Mouse (Mus musculus) cerebellum, adult 2 months (tissue): Measurements from ENCODE around the gene Car10. TPM values are rescaled to one million over a fixed set of nuclear protein-coding genes. Genes with fewer than 3 reads are reported as not detected.

Experiments used
- DNase-seq, 2 experiments: peaks; one replicate each; pipeline ENCODE4 v3.0.0; 2021
- H3K27ac ChIP-seq: fragments of 200-500 bp; 2 replicates; pipeline ENCODE4 v1.5.1; 2012; ENCODE audit warnings: low read length, control low read depth, inconsistent platforms; ENCODE audit not compliant: insufficient read depth
- H3K27me3 ChIP-seq: fragments of 200-500 bp; 2 replicates; pipeline ENCODE4 v1.6.1; 2012; ENCODE audit warnings: inconsistent platforms, mild to moderate bottlenecking, low read length, moderate library complexity; ENCODE audit not compliant: control insufficient read depth, insufficient read depth
- H3K4me1 ChIP-seq: fragments of 200-500 bp; 2 replicates; pipeline ENCODE4 v1.6.1; 2011; ENCODE audit warnings: low read length; ENCODE audit not compliant: control insufficient read depth, insufficient read depth
- H3K4me3 ChIP-seq: fragments of 200-500 bp; replicated peaks from 2 replicates; pipeline ENCODE3; 2011; ENCODE audit warnings: mild to moderate bottlenecking, low read depth, low read length, control low read depth; ENCODE audit not compliant: insufficient read depth
- CTCF ChIP-seq: fragments of 200-500 bp; IDR thresholded peaks from 2 replicates; pipeline ENCODE4 v1.5.1; 2011; ENCODE audit warnings: low read depth, mild to moderate bottlenecking, control low read depth, low read length, moderate library complexity, borderline replicate concordance; ENCODE audit not compliant: insufficient read depth
- POLR2A ChIP-seq: fragments of 200-500 bp; IDR thresholded peaks from 2 replicates; pipeline ENCODE4 v1.6.1; 2011; ENCODE audit warnings: low read length, control low read depth, borderline replicate concordance; ENCODE audit not compliant: insufficient read depth
- WGBS: fragments of 180-500 bp; shearing (Covaris S2); methylation state at CpG from one replicate; pipeline ENCODE4 v1.1.7; 2018; 5-methylcytosine and 5-hydroxymethylcytosine counted together
- polyA plus RNA-seq: library from polyadenylated mRNA; depleted of rRNA; stranded (reverse); fragments of >200 nt; gene quantifications from 2 replicates; pipeline ENCODE4 v1.2.3, GENCODE M21; 2012

Gene Car10
- polyA plus RNA-seq, 1 experiment = 92.4 TPM

- TF ChIP-seq CTCF (no peak), POLR2A (no peak)
Measured at GRCm38 (mm10) chr11:93502864-93503263, 405.0 kb downstream of the Car10 start.

GRCm38 (mm10) chr11:93503469-93503868 is 405.6 kb downstream of the Car10 start:
- 54% methylated on average over 2 of the region's 2 CpGs for WGBS
- TF ChIP-seq CTCF (0 out of 2 replicates have a peak, but pooled peaks have one; percentile 20), POLR2A (no peak)
- DNase-seq = no peak
- Histone ChIP-seq H3K27me3 (no peaks in the 10 kb centered on the region), H3K4me3 (no peak overlapping the region), H3K4me1 (peaks cover 16% of the 10 kb centered on the region), H3K27ac (no peak overlapping the region)

More at GRCm38 (mm10) chr11:93502864-93503263, 405.0 kb downstream of the Car10 start:
- Histone ChIP-seq H3K4me1 (peaks cover 16% of the 10 kb centered on the region), H3K27ac (no peak overlapping the region), H3K4me3 (no peak overlapping the region), H3K27me3 (no peaks in the 10 kb centered on the region)
- DNase-seq = no peak
- 77% methylated on average over 3 of the region's 3 CpGs for WGBS

GRCm38 (mm10) chr11:93509527-93510235 is 411.9 kb downstream of the Car10 start:
- 16% methylated on average over 11 of the region's 11 CpGs for WGBS

GRCm38 (mm10) chr11:93512843-93513242 is 415.0 kb downstream of the Car10 start:
- Histone ChIP-seq H3K4me1 (peaks cover 36% of the 10 kb centered on the region), H3K27ac (no peak overlapping the region), H3K4me3 (no peak overlapping the region), H3K27me3 (no peaks in the 10 kb centered on the region)
- no peak for TF ChIP-seq CTCF
- no peak for TF ChIP-seq POLR2A
- 87% methylated on average over 2 of the region's 2 CpGs for WGBS
- no peak for DNase-seq

More at GRCm38 (mm10) chr11:93509527-93510235, 411.9 kb downstream of the Car10 start:
- peak in 1 of 2 experiments; percentile 37 for DNase-seq
- H3K4me1 ChIP-seq = peaks cover 21% of the 10 kb centered on the region; the same call in 1 of the 2 replicates
- no peak overlapping the region for H3K4me3 ChIP-seq
- H3K27me3 ChIP-seq = no peaks in the 10 kb centered on the region
- TF ChIP-seq CTCF = no peak
- TF ChIP-seq POLR2A = no peak
- peak overlapping the region; percentile 2; the same call in 1 of the 2 replicates for H3K27ac ChIP-seq

GRCm38 (mm10) chr11:93514396-93514795 is 416.6 kb downstream of the Car10 start:
- Histone ChIP-seq H3K27ac (no peak overlapping the region; the same call in 1 of the 2 replicates), H3K27me3 (no peaks in the 10 kb centered on the region), H3K4me1 (peaks cover 34% of the 10 kb centered on the region), H3K4me3 (no peak overlapping the region)
- DNase-seq = no peak
- TF ChIP-seq POLR2A (no peak), CTCF (0 out of 2 replicates have a peak, but pooled peaks have one; percentile 24)
- 64% methylated on average over 2 of the region's 2 CpGs for WGBS

- TF ChIP-seq CTCF (no peak), POLR2A (no peak)
- peak; percentile 84 to 93 for DNase-seq
- 7% methylated on average over 6 of the region's 6 CpGs for WGBS
- H3K27ac ChIP-seq = peak overlapping the region; percentile 86
- no peaks in the 10 kb centered on the region for H3K27me3 ChIP-seq
- peaks cover 29% of the 10 kb centered on the region for H3K4me1 ChIP-seq
- H3K4me3 ChIP-seq = no peak overlapping the region
Measured at GRCm38 (mm10) chr11:93515566-93515965, 417.7 kb downstream of the Car10 start.

- 61% methylated on average over 9 of the region's 9 CpGs for WGBS
- Histone ChIP-seq H3K4me1 (peaks cover 25% of the 10 kb centered on the region), H3K4me3 (no peak overlapping the region), H3K27ac (peak overlapping the region; percentile 96), H3K27me3 (no peaks in the 10 kb centered on the region)
- TF ChIP-seq POLR2A = no peak
- TF ChIP-seq CTCF = no peak
- peak in 1 of 2 experiments; percentile 44 for DNase-seq
Measured at GRCm38 (mm10) chr11:93516216-93516615, 418.4 kb downstream of the Car10 start.

GRCm38 (mm10) chr11:93516946-93517345 is 419.1 kb downstream of the Car10 start:
- no peak overlapping the region for H3K4me3 ChIP-seq
- no peaks in the 10 kb centered on the region for H3K27me3 ChIP-seq
- WGBS = 90% methylated on average over 2 of the region's 2 CpGs
- no peak overlapping the region; the same call in 1 of the 2 replicates for H3K27ac ChIP-seq
- TF ChIP-seq POLR2A = no peak
- no peak for TF ChIP-seq CTCF
- no peak for DNase-seq
- peaks cover 25% of the 10 kb centered on the region for H3K4me1 ChIP-seq
